Mouse (Mus musculus): ENCODE data around the gene Arpc5l. TPM values are rescaled to one million over a fixed set of nuclear protein-coding genes. Genes with fewer than 3 reads are reported as not detected.
A peak's percentile ranks its signal among the peaks of the same experiment; 100 is the strongest.

The Arpc5l gene
- polyA plus RNA-seq, 1 experiment from 2014 or later = 136 TPM

GRCm38 (mm10) chr2:38973701-38974100, 31.4 kb upstream of the Arpc5l start:
- H3K9me3 ChIP-seq (ENCODE audit: low read depth, low read length) = no peaks in the 10 kb centered on the region
- no peaks in the 10 kb centered on the region for H3K27me3 ChIP-seq (ENCODE audit: insufficient read depth, low read length)
- 68% methylated on average over 7 of the region's 7 CpGs for WGBS
- H3K27ac ChIP-seq (ENCODE audit: low read depth) = no peak overlapping the region
- no peak for TF ChIP-seq CTCF (IDR thresholded peaks at IDR 0.05; ENCODE audit: low read depth)
- H3K4me3 ChIP-seq (ENCODE audit: low read depth, low read length) = no peak overlapping the region
- H3K9ac ChIP-seq = no peak overlapping the region
- H3K36me3 ChIP-seq (ENCODE audit: insufficient read depth) = no peaks in the 10 kb centered on the region
- DNase-seq (no peak), ATAC-seq (ENCODE audit: insufficient read depth) (no peak)
- no peaks in the 10 kb centered on the region for H3K4me1 ChIP-seq (ENCODE audit: insufficient read depth)
- no peak overlapping the region for H3K4me2 ChIP-seq

GRCm38 (mm10) chr2:38974171-38974570, 31.0 kb upstream of the Arpc5l start:
- no peaks in the 10 kb centered on the region for H3K4me1 ChIP-seq (ENCODE audit: insufficient read depth)
- no peaks in the 10 kb centered on the region for H3K27me3 ChIP-seq (ENCODE audit: insufficient read depth, low read length)
- H3K9ac ChIP-seq = no peak overlapping the region
- no peak overlapping the region for H3K27ac ChIP-seq (ENCODE audit: low read depth)
- no peak for TF ChIP-seq CTCF (IDR thresholded peaks at IDR 0.05; ENCODE audit: low read depth)
- no peaks in the 10 kb centered on the region for H3K9me3 ChIP-seq (ENCODE audit: low read depth, low read length)
- no peak for ATAC-seq (ENCODE audit: insufficient read depth)
- no peak overlapping the region for H3K4me2 ChIP-seq
- H3K36me3 ChIP-seq (ENCODE audit: insufficient read depth) = no peaks in the 10 kb centered on the region
- no peak for DNase-seq
- WGBS = 40% methylated on average over 2 of the region's 2 CpGs
- H3K4me3 ChIP-seq (ENCODE audit: low read depth, low read length) = no peak overlapping the region

- TF ChIP-seq CTCF (IDR thresholded peaks at IDR 0.05; ENCODE audit: low read depth) = no peak
- Histone ChIP-seq H3K9me3 (ENCODE audit: low read depth, low read length) (no peaks in the 10 kb centered on the region), H3K4me1 (ENCODE audit: insufficient read depth) (no peaks in the 10 kb centered on the region), H3K27me3 (ENCODE audit: insufficient read depth, low read length) (no peaks in the 10 kb centered on the region), H3K9ac (no peak overlapping the region), H3K4me2 (no peak overlapping the region), H3K4me3 (ENCODE audit: low read depth, low read length) (no peak overlapping the region), H3K27ac (ENCODE audit: low read depth) (no peak overlapping the region), H3K36me3 (ENCODE audit: insufficient read depth) (no peaks in the 10 kb centered on the region)
- DNase-seq (no peak), ATAC-seq (ENCODE audit: insufficient read depth) (no peak)
- WGBS = 71% methylated on average over 3 of the region's 3 CpGs
Measured at GRCm38 (mm10) chr2:38975181-38975580, 30.0 kb upstream of the Arpc5l start.

DNA sequence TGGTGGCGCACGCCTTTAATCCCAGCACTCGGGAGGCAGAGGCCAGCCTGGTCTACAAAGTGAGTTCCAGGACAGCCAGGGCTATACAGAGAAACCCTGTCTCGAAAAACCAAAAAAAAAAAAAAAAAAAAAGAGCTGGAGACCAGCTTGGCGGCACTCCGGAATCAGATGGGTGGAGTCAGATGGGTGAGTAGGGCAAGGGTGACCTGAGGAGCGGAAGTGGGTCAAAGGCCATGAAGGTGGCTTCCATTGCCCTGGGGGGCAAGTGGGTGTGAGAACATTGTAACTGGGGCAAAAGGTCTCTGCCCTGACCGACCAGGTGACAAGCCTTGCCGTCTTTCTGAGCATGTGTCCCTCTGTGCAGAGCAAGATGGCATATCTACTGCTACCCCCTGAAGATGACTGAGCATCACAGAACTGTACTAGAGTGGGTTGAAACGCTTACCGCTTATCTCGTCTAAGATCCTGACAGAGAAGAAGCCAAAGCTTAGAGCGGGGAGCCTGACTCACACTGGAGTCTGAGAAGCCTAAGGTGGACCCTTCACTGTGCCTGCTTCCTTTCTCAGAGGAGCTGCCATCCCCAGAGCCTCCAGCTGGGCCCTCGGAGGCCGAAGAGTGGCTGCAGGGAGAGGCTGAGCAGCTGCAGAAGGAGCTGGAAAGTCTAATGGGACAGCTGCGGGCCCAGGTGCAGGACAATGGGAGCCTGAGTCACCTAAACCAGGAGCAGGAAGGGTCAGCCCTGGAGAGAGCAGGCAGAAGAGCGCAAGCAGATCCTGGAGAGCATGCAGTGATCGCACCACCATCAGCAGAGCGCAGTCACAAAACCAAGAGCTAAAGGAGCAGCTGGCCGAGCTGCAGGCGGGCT, 29.0 kb upstream of the Arpc5l start:
- WGBS = 79% methylated on average over 20 of the region's 21 CpGs
- DNase-seq = no peak
- no peak for TF ChIP-seq CTCF (IDR thresholded peaks at IDR 0.05; ENCODE audit: low read depth)

GRCm38 (mm10) chr2:38977837-38978236, 27.3 kb upstream of the Arpc5l start:
- TF ChIP-seq CTCF (IDR thresholded peaks at IDR 0.05; ENCODE audit: low read depth) = no peak
- ATAC-seq (ENCODE audit: insufficient read depth) (no peak), DNase-seq (no peak)
- Histone ChIP-seq H3K9me3 (ENCODE audit: low read depth, low read length) (no peaks in the 10 kb centered on the region), H3K9ac (no peak overlapping the region), H3K4me2 (no peak overlapping the region), H3K36me3 (ENCODE audit: insufficient read depth) (no peaks in the 10 kb centered on the region), H3K4me1 (ENCODE audit: insufficient read depth) (no peaks in the 10 kb centered on the region), H3K27me3 (ENCODE audit: insufficient read depth, low read length) (no peaks in the 10 kb centered on the region), H3K4me3 (ENCODE audit: low read depth, low read length) (no peak overlapping the region), H3K27ac (ENCODE audit: low read depth) (no peak overlapping the region)
- WGBS = 59% methylated on average over 4 of the region's 4 CpGs

More for the DNA sequence above, 29.0 kb upstream of the Arpc5l start:
- no peak overlapping the region for H3K9ac ChIP-seq
- no peaks in the 10 kb centered on the region for H3K9me3 ChIP-seq (ENCODE audit: low read depth, low read length)
- H3K36me3 ChIP-seq (ENCODE audit: insufficient read depth) = no peaks in the 10 kb centered on the region
- no peak overlapping the region for H3K4me3 ChIP-seq (ENCODE audit: low read depth, low read length)
- no peak for ATAC-seq (ENCODE audit: insufficient read depth)
- H3K4me2 ChIP-seq = no peak overlapping the region
- no peak overlapping the region for H3K27ac ChIP-seq (ENCODE audit: low read depth)
- no peaks in the 10 kb centered on the region for H3K27me3 ChIP-seq (ENCODE audit: insufficient read depth, low read length)
- H3K4me1 ChIP-seq (ENCODE audit: insufficient read depth) = no peaks in the 10 kb centered on the region

- Histone ChIP-seq H3K4me2 (no peak overlapping the region), H3K9ac (no peak overlapping the region), H3K9me3 (ENCODE audit: low read depth, low read length) (no peaks in the 10 kb centered on the region), H3K27me3 (ENCODE audit: insufficient read depth, low read length) (no peaks in the 10 kb centered on the region), H3K36me3 (ENCODE audit: insufficient read depth) (no peaks in the 10 kb centered on the region), H3K4me3 (ENCODE audit: low read depth, low read length) (no peak overlapping the region), H3K27ac (ENCODE audit: low read depth) (no peak overlapping the region), H3K4me1 (ENCODE audit: insufficient read depth) (no peaks in the 10 kb centered on the region)
- no peak for DNase-seq
- ATAC-seq (ENCODE audit: insufficient read depth) = no peak
- WGBS = 99% methylated on average over 2 of the region's 2 CpGs
- peak; percentile 55 for TF ChIP-seq CTCF (IDR thresholded peaks at IDR 0.05; ENCODE audit: low read depth)
Measured at GRCm38 (mm10) chr2:38983456-38983855, 21.7 kb upstream of the Arpc5l start.

GRCm38 (mm10) chr2:38986580-38986979, 18.6 kb upstream of the Arpc5l start:
- H3K9ac ChIP-seq = no peak overlapping the region
- no peaks in the 10 kb centered on the region for H3K9me3 ChIP-seq (ENCODE audit: low read depth, low read length)
- no peaks in the 10 kb centered on the region for H3K36me3 ChIP-seq (ENCODE audit: insufficient read depth)
- ATAC-seq (ENCODE audit: insufficient read depth) = no peak
- 76% methylated on average over 3 of the region's 3 CpGs for WGBS
- no peak for TF ChIP-seq CTCF (IDR thresholded peaks at IDR 0.05; ENCODE audit: low read depth)
- H3K4me2 ChIP-seq = no peak overlapping the region
- no peaks in the 10 kb centered on the region for H3K4me1 ChIP-seq (ENCODE audit: insufficient read depth)
- H3K27me3 ChIP-seq (ENCODE audit: insufficient read depth, low read length) = no peaks in the 10 kb centered on the region
- H3K27ac ChIP-seq (ENCODE audit: low read depth) = no peak overlapping the region
- H3K4me3 ChIP-seq (ENCODE audit: low read depth, low read length) = no peak overlapping the region
- DNase-seq = no peak

All from lung, embryonic 14.5 days (tissue).